Mouse (Mus musculus) left cerebral cortex, postnatal 36 days (tissue): ENCODE results near the gene Mlh1. TPM values are rescaled to one million over a fixed set of nuclear protein-coding genes. Genes with fewer than 3 reads are reported as not detected.

ENCODE experiments used
- DNase-seq, 2 experiments: peaks; one replicate each; pipeline ENCODE4 v3.0.0; 2021 to 2022; ENCODE audit warnings: low spot score in 2 of 2, mixed read lengths in 1 of 2
- intact Hi-C: fragments of 180-260 bp; cut with DNase I; formaldehyde crosslinking; loops from one replicate; pipeline ENCODE4 v1.15.1; 2025
- total RNA-seq, 2 experiments: library from RNA; stranded (reverse); gene quantifications; 2 replicates each; pipeline ENCODE4 v1.2.3; 2021

The Mlh1 gene
- total RNA-seq, 2 experiments from 2014 or later, result 13.5 to 18.4 TPM

- intact Hi-C loops, result no loop called here
- DNase-seq, result no peak
Observed at GRCm38 (mm10) chr9:111237726-111238125, 33.9 kb downstream of the Mlh1 start.

- no peak for DNase-seq
- intact Hi-C loops, result no loop called here
Observed at GRCm38 (mm10) chr9:111234701-111235100, 36.9 kb downstream of the Mlh1 start.

DNA sequence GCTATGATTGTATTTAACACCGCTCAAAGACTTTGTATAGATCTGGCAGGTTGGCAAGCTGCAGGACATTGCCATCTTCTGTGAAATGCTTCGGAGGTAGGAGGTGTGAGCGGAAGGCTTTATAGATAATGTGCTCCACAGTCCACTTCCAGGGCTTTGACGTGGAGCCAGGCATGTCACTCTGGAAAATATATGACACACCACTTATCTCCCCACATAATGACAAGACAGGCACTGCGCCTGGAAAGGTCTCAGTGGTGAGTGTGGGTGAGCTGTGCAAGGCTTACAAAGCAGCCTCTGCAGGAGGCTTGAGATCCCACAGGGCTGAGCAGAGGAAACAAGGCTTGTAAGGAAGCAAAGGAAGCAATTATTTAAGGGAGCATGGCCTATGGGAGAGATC, 43.1 kb downstream of the Mlh1 start:
- intact Hi-C loops, result no loop called here
- no peak for DNase-seq

DNA sequence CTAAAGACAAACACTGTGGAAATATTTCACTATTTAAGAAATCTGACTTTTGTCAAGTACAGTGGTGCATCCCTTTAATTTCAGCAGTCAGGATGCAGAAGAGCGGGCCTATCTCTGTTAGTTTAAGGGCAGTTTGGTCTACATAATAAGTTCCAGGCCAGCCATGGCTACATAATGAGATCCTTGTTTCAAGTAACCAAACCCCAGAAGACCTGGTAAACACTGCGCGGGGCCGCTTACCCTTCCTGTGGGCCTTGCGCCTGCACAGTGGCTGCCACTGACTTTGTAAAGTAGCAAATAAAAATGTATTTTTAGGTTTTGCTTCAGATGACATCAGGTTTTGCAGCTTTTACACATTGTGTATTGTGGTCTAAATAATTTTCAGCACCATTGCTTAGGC, 48.2 kb downstream of the Mlh1 start:
- DNase-seq, result no peak
- intact Hi-C loops, result no loop called here

DNA sequence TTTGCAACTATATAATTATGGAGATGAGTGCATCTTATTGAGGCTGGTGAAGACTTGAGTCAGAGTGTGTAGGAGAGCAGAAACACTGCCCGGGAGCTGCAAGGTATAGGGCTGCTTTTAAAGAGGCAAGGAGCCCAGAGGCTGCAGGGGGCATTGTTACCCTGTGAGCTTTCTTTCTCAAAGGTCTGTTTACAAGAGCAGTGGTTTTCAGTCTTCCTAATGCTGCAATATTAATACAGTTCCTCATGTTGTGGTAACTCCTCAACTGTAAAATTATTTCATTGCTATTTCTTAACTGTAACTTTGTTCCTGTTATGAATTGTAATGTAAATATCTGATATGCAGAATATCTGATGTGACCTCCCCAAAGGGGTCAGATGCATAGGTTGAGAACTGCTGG, 50.0 kb downstream of the Mlh1 start:
- intact Hi-C loops, result no loop called here
- no peak for DNase-seq

DNA sequence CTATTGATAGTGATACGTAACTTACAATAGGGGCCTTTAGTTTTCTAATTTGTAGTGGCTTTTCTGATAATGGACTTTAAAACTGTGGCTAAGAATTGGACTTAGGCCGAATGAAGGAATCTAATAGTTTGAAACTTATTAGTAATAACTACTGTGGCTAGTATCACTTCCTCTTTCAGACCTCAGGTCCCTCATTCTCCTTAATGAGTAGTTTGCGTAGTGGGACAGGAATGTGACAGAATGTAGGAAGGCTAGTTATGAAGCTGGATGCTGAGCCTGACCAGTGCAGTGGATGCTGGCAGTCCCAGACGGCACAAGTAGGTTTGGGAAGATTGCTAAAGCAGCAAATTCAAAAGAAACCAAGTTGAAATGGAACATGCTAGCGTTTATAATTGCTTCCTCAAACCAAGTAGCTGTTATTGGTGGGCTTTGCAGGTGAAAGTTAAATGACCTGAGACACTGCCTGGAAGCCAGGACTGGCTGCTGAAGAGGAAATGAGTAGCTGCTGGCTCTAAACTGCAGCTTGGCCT, 51.0 kb downstream of the Mlh1 start:
- intact Hi-C loops, result no loop called here
- DNase-seq, result no peak

DNA sequence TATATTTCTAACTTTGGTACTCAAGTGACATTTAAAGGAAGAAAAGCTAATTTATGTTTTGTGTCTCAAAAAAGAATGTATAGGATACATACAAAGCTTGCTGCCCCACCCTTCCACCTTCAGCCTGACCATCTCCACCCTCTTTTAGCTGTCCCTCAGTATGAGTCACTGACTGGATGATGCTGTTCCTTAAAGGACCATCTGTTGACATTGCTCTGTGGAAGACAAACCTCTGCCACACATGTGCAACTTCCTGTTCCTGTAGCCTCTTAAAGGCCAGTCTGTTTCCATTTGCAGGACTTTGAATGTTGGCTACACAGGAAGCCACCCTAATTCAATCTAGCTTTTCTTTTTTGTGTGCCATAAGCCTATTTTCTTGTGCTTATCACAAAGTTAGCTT, 55.2 kb downstream of the Mlh1 start:
- DNase-seq, result no peak
- intact Hi-C loops, result no loop called here

DNA sequence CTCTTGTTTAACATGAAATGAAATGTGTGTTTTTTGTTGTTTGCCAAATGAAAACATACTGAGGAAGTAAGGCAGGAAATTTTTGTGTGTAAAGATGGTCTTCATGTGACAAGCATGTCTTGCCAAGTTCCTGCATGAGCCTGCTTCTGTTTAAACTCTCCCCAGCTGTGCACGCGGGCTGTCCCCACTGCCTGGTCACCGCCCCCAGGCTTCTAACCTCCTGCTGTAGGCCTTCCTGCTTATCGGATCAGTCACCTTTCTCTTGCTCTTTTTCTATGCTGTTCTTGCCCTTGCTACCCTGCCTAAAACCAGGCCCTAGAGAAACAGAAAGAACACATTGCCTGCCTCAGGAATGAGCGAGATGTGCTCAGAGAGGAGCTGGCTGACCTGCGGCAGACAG, 58.1 kb downstream of the Mlh1 start:
- intact Hi-C loops, result no loop called here

GRCm38 (mm10) chr9:111211122-111212041, 60.2 kb downstream of the Mlh1 start:
- DNase-seq, result no peak
- intact Hi-C loops, result no loop called here

More for the DNA sequence above, 58.1 kb downstream of the Mlh1 start:
- no peak for DNase-seq

DNA sequence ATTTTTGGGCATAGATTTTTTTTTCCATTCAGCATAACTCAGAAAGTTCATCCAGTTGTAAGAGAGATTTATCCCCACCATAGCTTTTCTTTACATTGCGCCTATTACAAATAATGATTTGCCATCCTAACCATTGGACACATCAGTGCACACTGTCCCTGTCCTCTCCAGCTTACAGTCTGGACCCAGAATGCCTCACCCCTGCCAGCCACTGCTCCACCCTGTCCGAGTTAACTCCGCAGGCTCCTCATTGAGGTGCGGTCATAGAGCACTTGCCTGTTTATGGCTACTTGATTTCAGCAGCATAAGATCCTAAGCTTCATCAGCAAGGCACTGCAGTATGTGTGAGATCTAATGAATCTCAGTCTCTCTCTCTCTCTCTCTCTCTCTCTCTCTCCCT, 61.2 kb downstream of the Mlh1 start:
- intact Hi-C loops, result no loop called here
- DNase-seq, result no peak

DNA sequence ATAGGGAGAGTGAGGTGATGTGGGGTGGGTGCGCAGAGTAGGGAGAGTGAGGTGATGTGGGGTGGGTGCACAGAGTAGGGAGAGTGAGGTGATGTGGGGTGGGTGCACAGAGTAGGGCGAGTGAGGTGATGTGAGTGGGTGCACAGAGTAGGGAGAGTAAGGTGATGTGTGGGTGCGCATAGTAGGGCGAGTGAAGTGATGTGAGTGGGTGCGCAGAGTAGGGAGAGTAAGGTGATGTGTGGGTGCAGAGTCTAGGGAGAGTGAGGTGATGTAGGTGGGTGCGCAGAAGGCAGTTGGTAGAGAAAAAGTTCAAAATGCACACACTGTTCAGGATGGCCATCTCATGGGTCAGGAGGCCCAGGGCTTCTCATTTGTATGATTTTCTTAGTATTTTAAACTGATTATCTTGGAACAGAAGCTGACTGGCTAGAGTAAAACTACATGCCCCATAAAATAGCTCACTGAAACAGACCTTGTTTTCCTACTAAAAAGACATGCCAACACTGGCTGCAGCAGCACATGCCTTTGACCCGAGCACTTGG, 62.4 kb downstream of the Mlh1 start:
- DNase-seq, result no peak
- intact Hi-C loops, result loop anchor here (5.0 kb wide), 1 partner anchor 92 kb away; the partner anchor contains the start of gene Lrrfip2

DNA sequence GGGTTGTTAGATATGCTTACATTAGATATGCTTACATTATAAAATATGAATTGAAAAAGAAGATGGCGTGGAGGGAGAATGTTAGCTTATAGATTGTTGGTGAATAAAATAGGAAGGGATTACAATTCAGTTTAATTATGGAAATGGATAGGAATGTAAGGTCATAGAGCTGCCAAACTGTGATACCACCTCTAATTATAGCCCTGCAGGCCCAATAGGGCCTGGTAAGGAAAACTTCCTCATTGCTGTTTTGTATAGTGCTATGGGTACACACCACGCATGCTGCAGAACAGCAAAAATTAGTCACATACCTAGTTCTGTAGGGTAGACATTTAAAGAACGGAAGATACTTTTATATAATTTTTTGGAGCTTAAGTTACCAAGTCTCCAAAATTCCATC, 63.4 kb downstream of the Mlh1 start:
- DNase-seq, result no peak
- intact Hi-C loops, result loop anchor here (5.0 kb wide), 1 partner anchor 91 kb away; the partner anchor contains the start of gene Lrrfip2

DNA sequence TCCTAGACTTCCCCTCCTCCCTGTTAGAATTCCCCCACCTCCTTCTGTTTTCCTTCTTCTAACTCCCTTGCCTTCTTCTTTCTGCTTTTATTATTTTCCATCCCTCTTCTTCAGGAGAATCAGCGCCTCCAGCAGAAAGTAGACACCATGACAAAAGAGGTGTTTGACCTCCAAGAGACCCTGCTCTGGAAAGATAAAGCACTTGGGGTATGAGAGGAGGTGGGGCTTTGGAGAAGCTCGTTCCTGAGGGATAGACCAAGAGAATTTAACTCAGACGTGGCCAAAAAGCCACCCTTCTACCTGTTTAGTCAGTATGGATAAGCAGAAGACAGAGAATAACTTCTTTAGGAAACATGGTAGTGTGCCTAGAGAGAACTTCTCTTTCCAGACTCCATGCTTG, 63.9 kb downstream of the Mlh1 start:
- intact Hi-C loops, result loop anchor here (5.0 kb wide), 1 partner anchor 90 kb away; the partner anchor contains the start of gene Lrrfip2
- DNase-seq, result no peak

GRCm38 (mm10) chr9:111204601-111205375, 66.8 kb downstream of the Mlh1 start:
- intact Hi-C loops, result loop anchor here (5.0 kb wide), 1 partner anchor 87 kb away; the partner anchor contains the start of gene Lrrfip2
- DNase-seq, result peak; percentile 48 to 55

DNA sequence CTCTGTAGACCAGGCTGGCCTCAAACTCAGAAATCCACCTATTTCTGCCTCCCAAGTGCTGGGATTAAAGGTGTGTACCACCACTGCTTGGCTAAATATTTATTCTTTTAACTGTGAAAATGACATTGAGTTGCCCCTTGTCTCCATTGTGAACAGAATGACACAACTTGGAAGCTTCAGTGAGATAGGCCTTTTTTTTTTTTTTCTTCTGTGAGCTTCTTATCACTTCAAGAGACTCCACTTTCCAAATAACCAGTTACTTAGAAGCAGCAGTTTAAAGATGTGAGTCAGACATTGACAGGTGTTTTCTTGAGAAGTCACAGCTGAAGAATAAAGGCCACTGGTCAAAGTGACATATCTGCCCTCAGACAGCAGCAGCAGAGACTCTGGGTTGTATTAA, 71.4 kb downstream of the Mlh1 start:
- intact Hi-C loops, result no loop called here
- no peak for DNase-seq

DNA sequence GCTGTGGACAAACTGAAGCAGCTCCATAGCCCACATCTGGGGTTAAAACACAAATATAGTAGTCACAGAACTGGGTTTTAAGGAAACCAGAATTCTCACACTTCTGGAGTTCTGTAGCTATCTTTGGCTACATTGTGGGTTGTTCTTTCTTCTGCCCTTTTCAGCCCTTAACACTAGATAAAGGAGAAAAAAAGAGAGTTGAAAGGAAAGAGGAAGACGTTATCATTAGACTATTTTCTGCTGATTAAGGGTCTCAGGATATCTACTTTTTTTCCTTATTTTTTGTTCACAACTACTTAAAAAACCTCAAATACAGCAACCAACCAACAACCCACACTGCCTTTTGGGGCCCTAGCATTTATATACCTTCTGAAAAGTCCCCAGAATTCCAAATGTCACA, 73.3 kb downstream of the Mlh1 start:
- intact Hi-C loops, result no loop called here
- no peak for DNase-seq

GRCm38 (mm10) chr9:111197712-111198111, 73.9 kb downstream of the Mlh1 start:
- intact Hi-C loops, result no loop called here
- no peak for DNase-seq

DNA sequence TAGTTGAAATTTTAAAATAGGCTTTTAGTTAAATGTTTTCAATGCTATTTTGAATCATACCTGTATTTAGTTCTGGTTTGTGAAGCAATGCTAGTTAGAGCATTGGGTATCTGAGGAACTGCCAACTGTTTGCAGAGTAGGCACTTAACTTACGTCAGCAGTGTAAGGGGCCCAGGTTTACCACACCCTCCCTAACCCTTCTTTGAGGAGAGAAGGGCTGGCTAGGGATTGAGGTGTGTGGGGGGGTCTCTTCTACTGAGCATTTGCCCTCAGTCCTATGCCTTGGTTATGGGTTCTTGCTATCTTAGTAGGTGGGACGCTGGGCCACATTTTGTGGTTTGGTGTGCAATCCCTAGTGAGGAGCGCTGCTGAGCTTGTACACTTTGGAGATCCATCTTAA, 74.5 kb downstream of the Mlh1 start:
- DNase-seq, result no peak
- intact Hi-C loops, result no loop called here

DNA sequence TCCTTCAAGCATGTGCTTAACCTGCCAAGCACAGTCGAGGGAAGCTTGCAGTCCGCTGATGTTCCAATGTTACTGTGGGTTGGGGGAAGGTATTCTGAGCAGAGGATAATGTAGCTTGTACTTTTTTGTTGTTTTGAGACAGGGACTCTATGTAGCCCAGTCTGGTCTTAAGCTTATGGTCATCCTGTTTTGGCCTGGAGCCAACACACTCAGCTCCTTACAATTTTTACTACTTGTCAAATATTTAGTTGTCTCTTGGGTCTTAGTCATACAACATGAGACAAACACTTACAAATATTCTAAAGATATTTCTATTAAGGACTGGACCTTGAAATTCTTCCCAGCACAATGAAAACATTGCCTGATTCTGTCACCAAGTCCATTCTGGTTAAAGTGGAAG, 78.4 kb downstream of the Mlh1 start:
- no peak for DNase-seq
- intact Hi-C loops, result no loop called here

DNA sequence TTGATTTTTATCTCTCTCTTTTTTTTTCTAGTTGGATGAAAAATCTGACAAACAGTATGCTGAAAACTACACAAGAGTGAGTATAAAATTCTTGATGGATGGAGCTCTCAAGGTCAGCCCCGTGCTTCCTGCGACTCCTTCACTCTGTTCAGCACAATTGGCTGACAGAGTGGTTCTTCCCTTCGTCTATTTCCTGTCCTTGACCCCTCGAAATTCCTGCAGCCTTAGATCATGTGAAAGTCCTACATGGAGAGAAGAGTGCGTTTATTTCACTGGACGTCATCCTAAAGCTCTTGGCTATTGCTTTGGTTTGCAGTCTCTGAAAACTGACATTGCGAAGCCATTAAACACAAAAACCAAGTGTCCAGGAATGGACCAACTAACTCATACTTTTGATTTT, 82.9 kb downstream of the Mlh1 start:
- intact Hi-C loops, result no loop called here
- no peak for DNase-seq
